Mouse (Mus musculus): ENCODE measurements around the gene Pyy. TPM values are rescaled to one million over a fixed set of nuclear protein-coding genes. Genes with fewer than 3 reads are reported as not detected.

Gene Pyy
- polyA plus RNA-seq, 1 experiment from 2014 or later, result not detected

GRCm38 (mm10) chr11:102069633-102070032 is 38.0 kb downstream of the Pyy start:
- peaks cover 24% of the 10 kb centered on the region for H3K4me1 ChIP-seq (replicated peaks)
- no peak overlapping the region for H3K27ac ChIP-seq
- no peak overlapping the region for H3K4me2 ChIP-seq
- H3K36me3 ChIP-seq, result peaks cover 9% of the 10 kb centered on the region; the same call in 1 of the 2 replicates
- no peak for ATAC-seq (ENCODE audit: insufficient number of reproducible peaks, insufficient read depth, low FRiP score, low TSS enrichment, low read depth)
- H3K4me3 ChIP-seq (replicated peaks), result no peak overlapping the region
- 54% methylated on average over 11 of the region's 11 CpGs for WGBS
- no peaks in the 10 kb centered on the region for H3K9me3 ChIP-seq
- no peak overlapping the region for H3K9ac ChIP-seq (replicated peaks)
- H3K27me3 ChIP-seq, result peaks cover 19% of the 10 kb centered on the region

- Histone ChIP-seq H3K9me3 (no peaks in the 10 kb centered on the region), H3K27me3 (peaks cover 19% of the 10 kb centered on the region), H3K36me3 (peaks cover 9% of the 10 kb centered on the region; the same call in 1 of the 2 replicates), H3K4me2 (no peak overlapping the region), H3K9ac (replicated peaks) (no peak overlapping the region), H3K4me1 (replicated peaks) (peaks cover 24% of the 10 kb centered on the region), H3K27ac (no peak overlapping the region), H3K4me3 (replicated peaks) (no peak overlapping the region)
- ATAC-seq (ENCODE audit: insufficient number of reproducible peaks, insufficient read depth, low FRiP score, low TSS enrichment, low read depth), result no peak
- WGBS, result 32% methylated on average over 2 of the region's 2 CpGs
Observed at GRCm38 (mm10) chr11:102068969-102069368, 38.7 kb downstream of the Pyy start.

GRCm38 (mm10) chr11:102063076-102063475 is 44.6 kb downstream of the Pyy start:
- Histone ChIP-seq H3K4me3 (replicated peaks) (no peak overlapping the region), H3K4me1 (replicated peaks) (peaks cover 21% of the 10 kb centered on the region), H3K27ac (no peak overlapping the region), H3K4me2 (no peak overlapping the region), H3K9me3 (no peaks in the 10 kb centered on the region), H3K9ac (replicated peaks) (no peak overlapping the region), H3K27me3 (peaks cover 19% of the 10 kb centered on the region), H3K36me3 (peaks cover 40% of the 10 kb centered on the region)
- ATAC-seq (ENCODE audit: insufficient number of reproducible peaks, insufficient read depth, low FRiP score, low TSS enrichment, low read depth), result no peak
- 61% methylated on average over 13 of the region's 13 CpGs for WGBS

- no peak for ATAC-seq (ENCODE audit: insufficient number of reproducible peaks, insufficient read depth, low FRiP score, low TSS enrichment, low read depth)
- WGBS, result 20% methylated on average over 16 of the region's 16 CpGs
- no peak overlapping the region for H3K9ac ChIP-seq (replicated peaks)
- H3K9me3 ChIP-seq, result no peaks in the 10 kb centered on the region
- H3K4me3 ChIP-seq (replicated peaks), result peak overlapping the region; percentile 41; the same call in 1 of the 2 replicates
- peaks cover 14% of the 10 kb centered on the region for H3K4me1 ChIP-seq (replicated peaks)
- H3K36me3 ChIP-seq, result peaks cover 42% of the 10 kb centered on the region
- peak overlapping the region; percentile 91 for H3K4me2 ChIP-seq
- H3K27ac ChIP-seq, result no peak overlapping the region
- H3K27me3 ChIP-seq, result peaks cover 19% of the 10 kb centered on the region
Observed at GRCm38 (mm10) chr11:102061941-102062473, 45.6 kb downstream of the Pyy start.

GRCm38 (mm10) chr11:102061236-102061940 is 46.2 kb downstream of the Pyy start:
- peaks cover 42% of the 10 kb centered on the region for H3K36me3 ChIP-seq
- H3K9ac ChIP-seq (replicated peaks), result peak overlapping the region; percentile 51; the same call in 1 of the 2 replicates
- no peak overlapping the region for H3K27ac ChIP-seq
- peaks cover 19% of the 10 kb centered on the region for H3K27me3 ChIP-seq
- H3K4me3 ChIP-seq (replicated peaks), result peak overlapping the region; percentile 41
- H3K9me3 ChIP-seq, result no peaks in the 10 kb centered on the region
- peaks cover 9% of the 10 kb centered on the region for H3K4me1 ChIP-seq (replicated peaks)
- peak; percentile 69; the same call in 1 of the 2 replicates for ATAC-seq (ENCODE audit: insufficient number of reproducible peaks, insufficient read depth, low FRiP score, low TSS enrichment, low read depth)
- 4% methylated on average over 23 of the region's 23 CpGs for WGBS
- peak overlapping the region; percentile 91 for H3K4me2 ChIP-seq

Other genes with a start within 250 kb of the Pyy start
- 13.5 and 14.1 TPM in 2 replicates for gene Meox1, start 213.5 kb downstream of the Pyy start, polyA plus RNA-seq (2016; fragmentation: Nextera tagmentation; extraction: Ambion mirVana)
- 1.1 and 1.2 TPM in 2 replicates for gene Sost, start 140.8 kb downstream of the Pyy start, polyA plus RNA-seq (2016; fragmentation: Nextera tagmentation; extraction: Ambion mirVana)
- not detected in 2 replicates for gene Cfap97d1, start 123.6 kb downstream of the Pyy start, polyA plus RNA-seq (2016; fragmentation: Nextera tagmentation; extraction: Ambion mirVana)
- gene Dusp3, start 120.8 kb downstream of the Pyy start, polyA plus RNA-seq (2016; fragmentation: Nextera tagmentation; extraction: Ambion mirVana), result 11.2 and 11.6 TPM in 2 replicates
- 13.7 and 16.3 TPM in 2 replicates for gene Mpp3, start 79.4 kb downstream of the Pyy start, polyA plus RNA-seq (2016; fragmentation: Nextera tagmentation; extraction: Ambion mirVana)
- 0.40 and 0.70 TPM in 2 replicates for gene Cd300lg, start 66.3 kb downstream of the Pyy start, polyA plus RNA-seq (2016; fragmentation: Nextera tagmentation; extraction: Ambion mirVana)
- gene Mpp2, start 19.3 kb downstream of the Pyy start, polyA plus RNA-seq (2016; fragmentation: Nextera tagmentation; extraction: Ambion mirVana), result 12.6 and 14.3 TPM in 2 replicates
- gene Ppy, start 6.5 kb downstream of the Pyy start, polyA plus RNA-seq (2016; fragmentation: Nextera tagmentation; extraction: Ambion mirVana), result not detected in 2 replicates
- gene Nags, start 37.7 kb upstream of the Pyy start, polyA plus RNA-seq (2016; fragmentation: Nextera tagmentation; extraction: Ambion mirVana), result 0.24 TPM in 1 of 2 replicates, not detected in the other
- 40.6 and 44.2 TPM in 2 replicates for gene Tmem101, start 48.6 kb upstream of the Pyy start, polyA plus RNA-seq (2016; fragmentation: Nextera tagmentation; extraction: Ambion mirVana)
- gene Lsm12, start 77.5 kb upstream of the Pyy start, polyA plus RNA-seq (2016; fragmentation: Nextera tagmentation; extraction: Ambion mirVana), result 103 TPM in 2 replicates
- gene G6pc3, start 81.8 kb upstream of the Pyy start, polyA plus RNA-seq (2016; fragmentation: Nextera tagmentation; extraction: Ambion mirVana), result 36.6 and 36.8 TPM in 2 replicates
- 58.1 and 64.3 TPM in 2 replicates for gene Hdac5, start 122.3 kb upstream of the Pyy start, polyA plus RNA-seq (2016; fragmentation: Nextera tagmentation; extraction: Ambion mirVana)
- 21.7 and 23.5 TPM in 2 replicates for gene BC030867, start 141.1 kb upstream of the Pyy start, polyA plus RNA-seq (2016; fragmentation: Nextera tagmentation; extraction: Ambion mirVana)
- gene Asb16, start 160.9 kb upstream of the Pyy start, polyA plus RNA-seq (2016; fragmentation: Nextera tagmentation; extraction: Ambion mirVana), result 0.16 and 0.19 TPM in 2 replicates
- 47.4 and 48.9 TPM in 2 replicates for gene Tmub2, start 177.1 kb upstream of the Pyy start, polyA plus RNA-seq (2016; fragmentation: Nextera tagmentation; extraction: Ambion mirVana)
- 22.3 and 22.9 TPM in 2 replicates for gene Atxn7l3, start 188.8 kb upstream of the Pyy start, polyA plus RNA-seq (2016; fragmentation: Nextera tagmentation; extraction: Ambion mirVana)
- gene Ubtf, start 211.9 kb upstream of the Pyy start, polyA plus RNA-seq (2016; fragmentation: Nextera tagmentation; extraction: Ambion mirVana), result 101 TPM in 2 replicates